Mouse (Mus musculus): ENCODE results near the gene Fxn.

GRCm38 (mm10) chr19:24300994-24301767 is 20.8 kb upstream of the Fxn start:
- TF ChIP-seq CTCF (IDR thresholded peaks at IDR 0.05; ENCODE audit: insufficient read depth, low read depth, low read length) (peak; percentile 41), POLR2A (IDR thresholded peaks at IDR 0.05; ENCODE audit: insufficient read depth, low read depth, low read length) (no peak)

Data from olfactory bulb, adult 2 months (tissue).